Mouse (Mus musculus) testis, adult 2 months (tissue): Measurements from ENCODE around the gene Slc25a11.

Experiments
- CTCF ChIP-seq: fragments of 200-500 bp; IDR thresholded peaks from 2 replicates; pipeline ENCODE4 v1.5.1; 2012; ENCODE audit warnings: low read depth, mild to moderate bottlenecking, inconsistent platforms, low read length, moderate library complexity; ENCODE audit not compliant: control insufficient read depth, insufficient read depth, insufficient replicate concordance
- POLR2A ChIP-seq: fragments of 200-500 bp; IDR thresholded peaks from 2 replicates; pipeline ENCODE4 v1.6.1; 2012; ENCODE audit warnings: low read depth, mild to moderate bottlenecking, inconsistent platforms, low read length, moderate library complexity; ENCODE audit not compliant: control insufficient read depth

DNA sequence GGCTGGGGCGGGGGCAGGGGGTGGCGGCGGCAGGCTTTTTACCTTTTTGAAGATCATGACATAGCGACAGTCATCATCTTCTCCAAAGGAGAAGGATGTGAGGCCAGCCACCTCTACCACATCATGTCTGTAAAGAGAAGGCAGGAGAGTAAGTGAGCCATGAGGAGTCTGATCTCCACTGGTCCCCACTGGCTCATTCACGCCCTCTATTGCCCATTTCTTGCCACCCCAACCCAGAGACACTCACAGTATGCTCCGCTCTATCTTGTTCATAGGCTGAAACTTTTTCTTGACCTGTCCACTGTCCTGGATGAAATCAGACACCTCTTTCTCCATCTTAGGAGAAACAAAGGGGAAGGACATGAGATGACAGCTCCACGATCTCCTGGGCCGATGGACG, 17.5 kb upstream of the Slc25a11 start:
- TF ChIP-seq CTCF (no peak), POLR2A (no peak)
